In genomic region chr4:120588445-120588844, GRCm38 (mm10) we compare ENCODE assay signal across 23 mouse cellular contexts. TPM values are rescaled to one million over a fixed set of nuclear protein-coding genes. Genes with fewer than 3 reads are reported as not detected.
DNase-seq lines count a peak whose midpoint lies in the region; ATAC-seq and TF ChIP-seq lines count a peak whose summit lies in the region.
"Had no signal": no experiment of that assay in that cellular context is flagged by ENCODE, and none has a peak within 500 bp of the region (broad histone marks: within the 10 kb centered on the region; RNA-seq: fewer than 3 reads in every experiment).

Gene Gm8439 (plus strand): TSS chr4:120588745.

- ATAC-seq in liver, embryonic 11.5 days (replicated peaks; ENCODE audit: low FRiP score), result no peak
- no peak for ATAC-seq in liver, postnatal 0 days
- ATAC-seq: forebrain, embryonic 13.5 days; midbrain, embryonic 15.5 days had no signal

- H3K4me1 ChIP-seq in heart, embryonic 10.5 days, result peaks cover 17% of the 10 kb centered on the region
- H3K4me1 ChIP-seq in liver, embryonic 11.5 days (replicated peaks; ENCODE audit: control insufficient read depth, insufficient read depth, low read length), result peaks cover 17% of the 10 kb centered on the region
- peaks cover 2% of the 10 kb centered on the region; the same call in 1 of the 2 replicates for H3K4me1 ChIP-seq in bone marrow, adult 2 months (ENCODE audit: control insufficient read depth, insufficient read depth, low read length)
- H3K4me1 ChIP-seq in liver, postnatal 0 days (ENCODE audit: insufficient read depth), result peaks cover 14% of the 10 kb centered on the region

- H3K4me2 ChIP-seq in liver, embryonic 11.5 days, result peak within 1 kb of the TSS; percentile 33; the same call in 1 of the 2 replicates
- H3K4me2 ChIP-seq in liver, postnatal 0 days (ENCODE audit: low read depth, low read length), result peak within 1 kb of the TSS; percentile 43
- H3K4me2 ChIP-seq: forebrain, embryonic 13.5 days; hindbrain, embryonic 12.5 days; limb, embryonic 12.5 days; lung, embryonic 14.5 days; midbrain, embryonic 15.5 days; stomach, embryonic 15.5 days had no signal

- H3K9me3 ChIP-seq in heart, embryonic 10.5 days, result no peaks in the 10 kb centered on the region
- H3K9me3 ChIP-seq in liver, embryonic 11.5 days (ENCODE audit: control insufficient read depth, low read length), result no peaks in the 10 kb centered on the region
- H3K9me3 ChIP-seq in liver, postnatal 0 days (ENCODE audit: low read length), result no peaks in the 10 kb centered on the region
- H3K9me3 ChIP-seq: embryonic facial prominence, embryonic 10.5 days; forebrain, embryonic 13.5 days; hindbrain, embryonic 12.5 days; limb, embryonic 12.5 days; midbrain, embryonic 15.5 days; neural tube, embryonic 15.5 days; stomach, embryonic 15.5 days had no signal

- DNase-seq in heart, embryonic 10.5 days (ENCODE audit: low spot score), result no peak
- DNase-seq in heart, postnatal 36 days, result no peak
- no peak for DNase-seq in liver, embryonic 11.5 days (ENCODE audit: low spot score)
- no peak for DNase-seq in liver
- DNase-seq in liver, postnatal 0 days, result no peak
- no peak for DNase-seq in gastrocnemius, postnatal 4 days (ENCODE audit: low spot score in 2 of 2)
- DNase-seq in urinary bladder, postnatal 25 days (ENCODE audit: low spot score), result no peak
- DNase-seq: adrenal gland, postnatal 36 days; cerebellum, adult 2 months; gastrocnemius, postnatal 10 days; kidney, postnatal 36 days; lung, embryonic 14.5 days had no signal

- no peak within 1 kb of the TSS for H3K9ac ChIP-seq in liver, embryonic 11.5 days (ENCODE audit: low read depth, low read length)
- 0 out of 2 replicates have a peak within 1 kb of the TSS, but pooled peaks have one; percentile 26 for H3K9ac ChIP-seq in liver, postnatal 0 days (replicated peaks)
- H3K9ac ChIP-seq: hindbrain, embryonic 12.5 days; limb, embryonic 12.5 days; lung, embryonic 14.5 days; midbrain, embryonic 15.5 days; neural tube, embryonic 15.5 days; stomach, embryonic 15.5 days had no signal

- H3K36me3 ChIP-seq in heart, embryonic 10.5 days, result no peaks in the 10 kb centered on the region
- no peaks in the 10 kb centered on the region for H3K36me3 ChIP-seq in liver, embryonic 11.5 days (ENCODE audit: control insufficient read depth, insufficient read depth, low read length)
- H3K36me3 ChIP-seq in liver, postnatal 0 days (replicated peaks; ENCODE audit: insufficient read depth, low read length), result no peaks in the 10 kb centered on the region
- H3K36me3 ChIP-seq: embryonic facial prominence, embryonic 10.5 days; hindbrain, embryonic 12.5 days; limb, embryonic 12.5 days; midbrain, embryonic 15.5 days; neural tube, embryonic 15.5 days; stomach, embryonic 15.5 days had no signal

- TF ChIP-seq POLR2A in bone marrow, adult 2 months (IDR thresholded peaks at IDR 0.05; ENCODE audit: borderline replicate concordance, control insufficient read depth, low read depth, low read length), result no peak

- H3K4me3 ChIP-seq in heart, embryonic 10.5 days, result no peak within 1 kb of the TSS
- no peak within 1 kb of the TSS for H3K4me3 ChIP-seq in liver, embryonic 11.5 days (ENCODE audit: low read depth, low read length)
- peak within 1 kb of the TSS; percentile 13 for H3K4me3 ChIP-seq in bone marrow, adult 2 months (replicated peaks; ENCODE audit: control insufficient read depth, low read depth, low read length)
- H3K4me3 ChIP-seq in liver, postnatal 0 days (ENCODE audit: low read depth, low read length), result peak within 1 kb of the TSS; percentile 17
- H3K4me3 ChIP-seq: embryonic facial prominence, embryonic 10.5 days; forebrain, embryonic 13.5 days; hindbrain, embryonic 12.5 days; limb, embryonic 12.5 days; midbrain, embryonic 15.5 days; neural tube, embryonic 15.5 days; stomach, embryonic 15.5 days had no signal

- H3K27ac ChIP-seq in heart, embryonic 10.5 days, result peak within 1 kb of the TSS; percentile 56; the same call in 1 of the 2 replicates
- no peak within 1 kb of the TSS for H3K27ac ChIP-seq in liver, embryonic 11.5 days (ENCODE audit: low read depth, low read length)
- H3K27ac ChIP-seq in bone marrow, adult 2 months (ENCODE audit: control insufficient read depth, insufficient read depth, low read depth, low read length, poor library complexity), result no peak within 1 kb of the TSS
- no peak within 1 kb of the TSS for H3K27ac ChIP-seq in liver, postnatal 0 days (ENCODE audit: low read depth)
- H3K27ac ChIP-seq: embryonic facial prominence, embryonic 10.5 days; forebrain, embryonic 13.5 days; hindbrain, embryonic 12.5 days; midbrain, embryonic 15.5 days; neural tube, embryonic 15.5 days; stomach, embryonic 15.5 days had no signal

- peaks cover 27% of the 10 kb centered on the region for H3K27me3 ChIP-seq in heart, embryonic 10.5 days (ENCODE audit: insufficient read depth, poor library complexity, severe bottlenecking)
- H3K27me3 ChIP-seq in liver, embryonic 11.5 days (replicated peaks; ENCODE audit: control insufficient read depth, insufficient read depth, low read length), result peaks cover 2% of the 10 kb centered on the region; the same call in 1 of the 2 replicates
- H3K27me3 ChIP-seq in liver, postnatal 0 days (ENCODE audit: insufficient read depth, low read length), result no peaks in the 10 kb centered on the region
- H3K27me3 ChIP-seq: neural tube, embryonic 15.5 days; stomach, embryonic 15.5 days had no signal

- no peak for TF ChIP-seq EP300 in liver, postnatal 0 days (IDR thresholded peaks at IDR 0.05; ENCODE audit: low read depth)

- no peak for TF ChIP-seq CTCF in bone marrow, adult 2 months (IDR thresholded peaks at IDR 0.05; ENCODE audit: control insufficient read depth, insufficient read depth, low read length)
- no peak for TF ChIP-seq CTCF in liver, postnatal 0 days (IDR thresholded peaks at IDR 0.05; ENCODE audit: low read depth)

- intact Hi-C loops in heart, postnatal 36 days (cut with DNase I), result no loop called here

- WGBS in heart, embryonic 10.5 days, result 17% methylated on average over 4 of the region's 4 CpGs
- 31% methylated on average over 4 of the region's 4 CpGs for WGBS in liver, embryonic 11.5 days
- 41% methylated on average over 4 of the region's 4 CpGs for WGBS in bone marrow, adult 2 months
- 32% methylated on average over 4 of the region's 4 CpGs for WGBS in liver, postnatal 0 days (ENCODE audit: insufficient replicate concordance)

RNA-seq across cellular contexts. Expression of gene Gm8439, which starts in this region (rescaled TPM):
- 0.36 and 0.41 TPM in 2 replicates for polyA plus RNA-seq in heart, embryonic 10.5 days (2016; fragmentation: Nextera tagmentation; extraction: Ambion mirVana)
- not detected for total RNA-seq in heart, postnatal 36 days (2021)
- not detected in 2 replicates for polyA plus RNA-seq in liver, embryonic 11.5 days (2014; fragmentation: Nextera tagmentation; extraction: Ambion mirVana)
- polyA plus RNA-seq in bone marrow, adult 2 months (2011; ENCODE audit: insufficient read depth, insufficient read length, low replicate concordance, missing spikeins), result not detected in 2 replicates
- polyA plus RNA-seq in liver, postnatal 0 days (2015; fragmentation: Nextera tagmentation; extraction: Ambion mirVana), result 0.30 and 0.40 TPM in 2 replicates
- total RNA-seq in gastrocnemius, postnatal 4 days (2021), result not detected
- total RNA-seq: adrenal gland, postnatal 36 days; gastrocnemius, postnatal 10 days; layer of hippocampus, postnatal 14 days had no signal
- polyA plus RNA-seq: cerebellum, adult 2 months; embryonic facial prominence, embryonic 10.5 days; forebrain, embryonic 13.5 days; hindbrain, embryonic 12.5 days; intestine, embryonic 14.5 days; limb, embryonic 12.5 days; lung, embryonic 14.5 days; midbrain, embryonic 15.5 days; neural tube, embryonic 15.5 days; stomach, embryonic 15.5 days; thymus, postnatal 0 days had no signal

Comparison
In these comparisons a context has a peak if more than half of its experiments do, and no peak if none do; other contexts are left out.
1. H3K4me3 ChIP-seq: peak in bone marrow, adult 2 months (single experiment) and liver, postnatal 0 days (single experiment); none in heart, embryonic 10.5 days (single experiment) and liver, embryonic 11.5 days (single experiment).